Mouse (Mus musculus): ENCODE data around the gene Cntn4. TPM values are rescaled to one million over a fixed set of nuclear protein-coding genes. Genes with fewer than 3 reads are reported as not detected.

The Cntn4 gene
- 0.12 TPM in 2 replicates for polyA plus RNA-seq (2012; rRNA removed)

GRCm38 (mm10) chr6:105677149-105678031, at the start of gene Cntn4:
Gene Cntn4 (plus strand): TSS chr6:105677660.
- TF ChIP-seq POLR2A (IDR thresholded peaks at IDR 0.05; ENCODE audit: borderline replicate concordance, extremely low read depth, low read depth, low read length), result no peak
- no peak for TF ChIP-seq CTCF (IDR thresholded peaks at IDR 0.05; ENCODE audit: insufficient read depth, low read length)
- Histone ChIP-seq H3K4me3 (replicated peaks; ENCODE audit: extremely low read depth, low read depth, low read length) (no peak within 1 kb of the TSS), H3K4me1 (ENCODE audit: control insufficient read depth, insufficient read depth, low read length) (no peaks in the 10 kb centered on the region)
- WGBS, result 3% methylated on average over 40 of the region's 40 CpGs
- DNase-seq, result no peak

- Histone ChIP-seq H3K4me1 (ENCODE audit: control insufficient read depth, insufficient read depth, low read length) (no peaks in the 10 kb centered on the region), H3K4me3 (replicated peaks; ENCODE audit: extremely low read depth, low read depth, low read length) (no peak overlapping the region)
- no peak for TF ChIP-seq POLR2A (IDR thresholded peaks at IDR 0.05; ENCODE audit: borderline replicate concordance, extremely low read depth, low read depth, low read length)
- no peak for TF ChIP-seq CTCF (IDR thresholded peaks at IDR 0.05; ENCODE audit: insufficient read depth, low read length)
- WGBS, result 60% methylated on average over 4 of the region's 4 CpGs
- no peak for DNase-seq
Measured at GRCm38 (mm10) chr6:105674276-105674675, 3.2 kb upstream of the Cntn4 start.

GRCm38 (mm10) chr6:105675099-105675498, 2.4 kb upstream of the Cntn4 start:
- no peak for DNase-seq
- TF ChIP-seq CTCF (IDR thresholded peaks at IDR 0.05; ENCODE audit: insufficient read depth, low read length), result no peak
- TF ChIP-seq POLR2A (IDR thresholded peaks at IDR 0.05; ENCODE audit: borderline replicate concordance, extremely low read depth, low read depth, low read length), result no peak
- H3K4me3 ChIP-seq (replicated peaks; ENCODE audit: extremely low read depth, low read depth, low read length), result no peak overlapping the region
- no peaks in the 10 kb centered on the region for H3K4me1 ChIP-seq (ENCODE audit: control insufficient read depth, insufficient read depth, low read length)
- 30% methylated on average over 3 of the region's 3 CpGs for WGBS

GRCm38 (mm10) chr6:105676637-105677036, 823 bp upstream of the Cntn4 start:
- 23% methylated on average over 5 of the region's 5 CpGs for WGBS
- H3K4me1 ChIP-seq (ENCODE audit: control insufficient read depth, insufficient read depth, low read length), result no peaks in the 10 kb centered on the region

GRCm38 (mm10) chr6:105678778-105679177, 1.3 kb downstream of the Cntn4 start:
- TF ChIP-seq POLR2A (IDR thresholded peaks at IDR 0.05; ENCODE audit: borderline replicate concordance, extremely low read depth, low read depth, low read length) (no peak), CTCF (IDR thresholded peaks at IDR 0.05; ENCODE audit: insufficient read depth, low read length) (no peak)
- Histone ChIP-seq H3K4me1 (ENCODE audit: control insufficient read depth, insufficient read depth, low read length) (no peaks in the 10 kb centered on the region), H3K4me3 (replicated peaks; ENCODE audit: extremely low read depth, low read depth, low read length) (no peak overlapping the region)
- DNase-seq, result no peak
- WGBS, result 14% methylated on average over 5 of the region's 5 CpGs

More at GRCm38 (mm10) chr6:105676637-105677036, 823 bp upstream of the Cntn4 start:
- TF ChIP-seq CTCF (IDR thresholded peaks at IDR 0.05; ENCODE audit: insufficient read depth, low read length) (no peak), POLR2A (IDR thresholded peaks at IDR 0.05; ENCODE audit: borderline replicate concordance, extremely low read depth, low read depth, low read length) (no peak)
- no peak overlapping the region for H3K4me3 ChIP-seq (replicated peaks; ENCODE audit: extremely low read depth, low read depth, low read length)
- no peak for DNase-seq

GRCm38 (mm10) chr6:105681496-105681895, 4.0 kb downstream of the Cntn4 start:
- DNase-seq, result no peak
- WGBS, result 44% methylated on average over 2 of the region's 2 CpGs
- no peaks in the 10 kb centered on the region for H3K4me1 ChIP-seq (ENCODE audit: control insufficient read depth, insufficient read depth, low read length)
- TF ChIP-seq POLR2A (IDR thresholded peaks at IDR 0.05; ENCODE audit: borderline replicate concordance, extremely low read depth, low read depth, low read length) (no peak), CTCF (IDR thresholded peaks at IDR 0.05; ENCODE audit: insufficient read depth, low read length) (no peak)
- H3K4me3 ChIP-seq (replicated peaks; ENCODE audit: extremely low read depth, low read depth, low read length), result no peak overlapping the region

GRCm38 (mm10) chr6:105683251-105683650, 5.8 kb downstream of the Cntn4 start:
- TF ChIP-seq CTCF (IDR thresholded peaks at IDR 0.05; ENCODE audit: insufficient read depth, low read length) (no peak), POLR2A (IDR thresholded peaks at IDR 0.05; ENCODE audit: borderline replicate concordance, extremely low read depth, low read depth, low read length) (no peak)
- 83% methylated on average over 5 of the region's 5 CpGs for WGBS
- Histone ChIP-seq H3K4me1 (ENCODE audit: control insufficient read depth, insufficient read depth, low read length) (no peaks in the 10 kb centered on the region), H3K4me3 (replicated peaks; ENCODE audit: extremely low read depth, low read depth, low read length) (no peak overlapping the region)
- DNase-seq, result no peak

GRCm38 (mm10) chr6:105684123-105684522, 6.7 kb downstream of the Cntn4 start:
- DNase-seq, result no peak
- WGBS, result 42% methylated on average over 4 of the region's 4 CpGs
- TF ChIP-seq POLR2A (IDR thresholded peaks at IDR 0.05; ENCODE audit: borderline replicate concordance, extremely low read depth, low read depth, low read length), result no peak
- TF ChIP-seq CTCF (IDR thresholded peaks at IDR 0.05; ENCODE audit: insufficient read depth, low read length), result no peak
- Histone ChIP-seq H3K4me3 (replicated peaks; ENCODE audit: extremely low read depth, low read depth, low read length) (no peak overlapping the region), H3K4me1 (ENCODE audit: control insufficient read depth, insufficient read depth, low read length) (no peaks in the 10 kb centered on the region)

GRCm38 (mm10) chr6:105688195-105688594, 10.7 kb downstream of the Cntn4 start:
- H3K4me3 ChIP-seq (replicated peaks; ENCODE audit: extremely low read depth, low read depth, low read length), result no peak overlapping the region
- DNase-seq, result no peak
- TF ChIP-seq POLR2A (IDR thresholded peaks at IDR 0.05; ENCODE audit: borderline replicate concordance, extremely low read depth, low read depth, low read length) (no peak), CTCF (IDR thresholded peaks at IDR 0.05; ENCODE audit: insufficient read depth, low read length) (no peak)
- H3K4me1 ChIP-seq (ENCODE audit: control insufficient read depth, insufficient read depth, low read length), result no peaks in the 10 kb centered on the region

- 32% methylated on average over 6 of the region's 6 CpGs for WGBS
- Histone ChIP-seq H3K4me3 (replicated peaks; ENCODE audit: extremely low read depth, low read depth, low read length) (no peak overlapping the region), H3K4me1 (ENCODE audit: control insufficient read depth, insufficient read depth, low read length) (no peaks in the 10 kb centered on the region)
- no peak for DNase-seq
- no peak for TF ChIP-seq CTCF (IDR thresholded peaks at IDR 0.05; ENCODE audit: insufficient read depth, low read length)
- TF ChIP-seq POLR2A (IDR thresholded peaks at IDR 0.05; ENCODE audit: borderline replicate concordance, extremely low read depth, low read depth, low read length), result no peak
Measured at GRCm38 (mm10) chr6:105742026-105742425, 64.6 kb downstream of the Cntn4 start.
